Mouse (Mus musculus): ENCODE results near the gene Smg9. TPM values are rescaled to one million over a fixed set of nuclear protein-coding genes. Genes with fewer than 3 reads are reported as not detected.

Gene Smg9
- total RNA-seq, 2 experiments from 2014 or later = 17.8 to 21.1 TPM

DNA sequence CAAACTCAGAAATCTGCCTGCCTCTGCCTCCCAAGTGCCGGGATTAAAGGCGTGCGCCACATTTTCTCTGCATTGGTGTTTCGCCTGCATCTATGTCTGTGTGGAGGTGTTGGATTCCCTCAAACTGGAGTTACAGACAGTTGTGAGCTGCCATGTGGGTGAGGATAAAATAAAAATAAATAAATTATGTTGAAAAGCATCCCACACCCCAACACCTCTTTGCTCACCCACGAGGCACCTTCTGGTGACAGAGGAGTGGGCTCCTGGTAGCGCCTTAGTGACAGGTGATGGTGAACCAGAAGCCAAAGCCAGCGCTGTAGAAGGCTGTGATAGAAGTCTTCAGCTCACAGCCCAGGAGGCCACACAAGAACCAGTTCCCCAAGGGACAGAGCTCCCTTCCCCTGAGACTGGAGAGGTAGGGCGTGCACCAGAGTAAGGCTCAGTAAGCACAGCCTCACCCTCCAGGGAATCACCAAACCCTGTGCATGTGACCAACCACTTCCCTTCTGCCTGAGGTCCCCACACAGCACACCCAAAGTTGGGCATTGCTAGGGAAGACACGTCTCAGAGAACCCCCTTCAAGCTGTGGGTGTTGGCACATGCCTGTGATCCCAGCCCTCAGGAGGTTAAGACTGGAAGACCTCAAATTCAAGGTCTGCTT is 46.0 kb downstream of the Smg9 start:
- no peak for DNase-seq

DNA sequence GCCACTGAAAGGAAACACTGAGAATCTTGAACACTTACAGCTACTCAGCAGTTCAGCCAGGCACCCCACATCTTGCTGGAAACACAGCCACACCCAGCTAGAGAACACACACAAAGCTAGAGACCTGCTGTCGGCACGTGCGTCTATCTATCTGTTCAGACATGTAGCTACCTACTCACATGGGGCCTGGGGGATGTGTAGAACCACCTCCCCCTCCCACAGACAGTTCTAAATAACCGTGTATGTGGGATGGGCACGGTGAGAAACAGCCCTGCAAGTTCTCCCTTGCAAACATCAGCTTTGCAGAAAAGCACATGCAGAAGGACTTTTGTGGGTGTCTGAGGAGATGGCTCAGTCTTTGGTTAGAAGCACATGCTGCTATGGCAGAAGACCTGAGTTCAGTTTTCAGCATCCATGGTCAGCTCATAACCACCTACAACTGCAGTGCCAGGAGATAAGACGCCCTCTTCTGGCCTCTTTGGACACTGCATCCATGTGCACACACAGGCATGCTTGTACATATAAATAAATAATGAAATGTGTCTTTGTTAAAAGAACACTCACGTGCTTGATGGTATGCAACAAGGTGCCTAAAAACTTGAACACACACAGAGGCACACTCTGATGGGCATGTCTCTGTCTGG is 47.4 kb downstream of the Smg9 start:
- DNase-seq = no peak

DNA sequence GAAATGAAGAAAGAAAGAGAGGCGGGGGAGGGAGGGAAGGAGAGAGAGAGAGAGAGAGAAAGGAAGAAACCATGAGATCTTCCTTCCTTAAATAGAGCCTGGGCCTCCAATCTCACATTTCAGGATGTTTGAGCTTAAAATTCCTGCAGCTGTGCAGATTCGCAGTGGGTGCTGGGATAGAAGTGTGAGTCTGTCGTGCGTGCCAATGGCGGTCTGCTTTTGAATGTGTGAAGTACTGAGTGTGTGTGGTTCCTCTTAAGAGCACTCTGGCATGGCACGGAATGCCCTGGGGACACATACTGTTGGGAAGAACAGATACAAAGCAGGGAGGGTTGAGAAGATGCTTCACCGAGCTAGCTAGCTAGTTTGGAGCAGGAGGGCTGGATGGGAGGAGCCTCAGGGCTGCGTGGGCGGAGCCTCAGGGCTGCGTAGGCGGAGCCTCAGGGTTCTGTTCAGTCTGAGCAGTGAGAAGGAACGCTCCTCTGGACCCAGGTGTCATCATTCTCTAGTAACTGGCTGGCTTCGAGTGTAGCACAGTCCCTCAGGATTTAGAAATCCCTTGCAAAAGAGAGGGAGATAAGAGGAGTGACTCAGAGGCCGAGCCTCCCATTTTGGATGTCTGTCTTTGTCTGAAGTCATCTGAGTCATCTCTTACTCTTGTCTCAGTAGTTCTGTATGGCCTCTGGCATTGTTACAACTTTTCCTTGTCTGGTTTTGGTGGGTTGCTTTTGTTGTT is 49.5 kb downstream of the Smg9 start:
- DNase-seq = peak; percentile 56 to 61

DNA sequence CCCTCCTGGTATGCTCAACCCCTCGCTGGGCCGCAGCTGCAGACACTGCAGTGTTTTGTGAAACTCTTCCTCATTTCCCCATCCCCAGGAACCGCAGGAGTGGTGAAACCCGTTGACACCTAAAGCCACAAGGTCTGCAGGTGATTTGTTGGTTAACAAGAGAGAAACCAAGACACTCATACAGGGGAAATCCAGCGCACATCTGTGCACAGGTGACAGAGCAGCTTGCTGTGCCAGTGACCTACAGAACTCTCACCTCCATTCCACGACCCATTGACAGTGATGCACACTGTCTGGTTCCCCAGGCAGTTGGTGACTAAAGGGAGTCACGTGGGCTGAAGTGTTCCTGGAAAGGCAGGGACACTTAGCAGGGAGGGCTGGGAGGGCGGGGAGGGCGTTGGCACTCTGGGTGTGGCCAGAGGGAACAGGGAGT is 51.2 kb downstream of the Smg9 start:
- no peak for DNase-seq

DNA sequence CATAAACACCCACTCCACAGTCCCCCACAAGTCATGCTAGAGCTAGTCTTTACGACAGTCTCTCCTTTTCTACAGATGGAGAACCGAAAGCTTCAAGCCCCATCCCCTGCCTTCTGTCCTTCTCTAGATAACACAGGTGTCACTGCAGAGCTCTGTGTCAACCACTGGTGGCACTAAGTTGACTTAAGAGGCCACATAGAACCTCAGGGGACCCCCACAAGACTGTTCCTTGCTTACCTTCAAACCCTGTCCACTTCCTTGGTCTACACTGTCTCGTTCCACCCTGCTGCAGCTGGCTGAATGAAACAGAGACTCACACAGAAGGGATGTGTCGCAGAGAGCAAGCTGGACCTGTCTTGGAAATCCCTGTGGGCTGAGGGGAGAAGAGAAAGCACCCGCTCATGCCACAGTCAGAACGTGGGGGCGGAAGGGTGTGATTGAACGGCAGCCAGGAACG is 52.5 kb downstream of the Smg9 start, which contains the start of gene Irgc1:
Gene Irgc1, minus strand, starts transcription at position 443 of the 457 bp plus-strand sequence.
- no peak for DNase-seq

DNA sequence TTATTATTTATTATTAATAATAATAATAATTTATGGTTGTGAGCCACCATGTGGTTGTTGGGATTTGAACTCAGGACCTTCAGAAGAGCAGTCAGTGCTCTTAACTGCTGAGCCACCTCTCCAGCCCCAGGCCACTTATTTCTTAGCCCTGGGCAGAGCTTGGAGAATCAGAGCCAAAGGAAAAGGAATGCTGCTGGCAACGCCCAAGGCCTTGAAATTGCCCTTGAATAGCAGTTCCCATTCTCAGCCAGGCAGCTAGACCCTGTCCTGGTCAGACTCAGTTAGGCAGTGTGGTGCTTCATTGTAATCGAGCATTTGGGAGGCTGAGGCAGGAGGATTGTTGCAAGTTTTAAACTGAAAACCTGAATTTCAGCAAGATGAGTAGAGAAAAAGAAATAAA is 54.8 kb downstream of the Smg9 start:
- DNase-seq = peak; percentile 28 to 48

DNA sequence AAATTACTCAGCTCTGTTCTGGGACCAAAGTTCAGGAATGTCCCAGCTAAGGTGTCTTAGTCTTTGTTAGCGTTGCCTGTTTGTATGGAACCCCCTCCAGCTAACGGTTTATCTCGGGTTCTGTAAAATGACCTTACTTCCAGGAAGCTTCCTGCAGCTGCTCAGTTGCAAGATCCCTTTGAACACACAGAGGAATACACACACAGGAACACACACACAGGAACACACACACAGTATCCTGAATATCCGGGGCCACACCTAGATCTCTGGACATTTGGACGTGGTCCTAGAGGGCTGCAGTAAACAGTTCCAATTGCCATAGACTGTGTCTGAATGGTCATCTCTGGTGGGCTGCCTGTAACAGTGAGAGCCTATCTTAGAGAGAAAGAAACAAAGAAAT is 56.3 kb downstream of the Smg9 start:
- DNase-seq = no peak

DNA sequence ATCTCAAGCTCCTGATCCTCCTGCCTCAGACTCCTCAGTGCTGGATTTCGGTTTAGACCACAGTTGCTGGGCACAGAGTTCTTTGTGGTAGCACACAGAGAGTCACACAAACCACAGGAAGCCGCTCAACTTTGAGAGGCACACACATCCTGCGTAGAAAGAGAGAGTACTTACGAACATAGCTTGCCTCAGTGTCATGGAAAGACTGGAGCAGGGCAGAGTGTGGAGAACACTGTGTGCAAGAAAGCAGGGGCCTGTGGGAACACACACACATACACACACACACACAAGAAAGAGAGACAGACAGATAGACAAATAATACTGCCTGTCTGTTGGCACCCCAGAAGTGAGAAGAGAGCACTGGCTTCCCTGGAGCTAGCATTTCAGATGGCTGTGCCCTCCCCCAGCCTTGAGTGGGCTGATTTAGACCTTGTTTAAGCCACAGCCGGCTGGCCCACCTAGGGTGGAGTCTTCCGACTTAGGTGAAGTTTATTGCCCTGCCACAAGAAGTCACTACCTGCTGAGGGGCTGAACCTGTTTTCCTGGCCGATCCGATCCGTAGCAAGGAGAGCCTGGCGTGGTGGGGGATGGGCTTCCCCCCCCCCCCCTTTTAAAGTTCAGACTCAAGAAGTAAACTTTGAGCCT is 58.4 kb downstream of the Smg9 start:
- DNase-seq = no peak

DNA sequence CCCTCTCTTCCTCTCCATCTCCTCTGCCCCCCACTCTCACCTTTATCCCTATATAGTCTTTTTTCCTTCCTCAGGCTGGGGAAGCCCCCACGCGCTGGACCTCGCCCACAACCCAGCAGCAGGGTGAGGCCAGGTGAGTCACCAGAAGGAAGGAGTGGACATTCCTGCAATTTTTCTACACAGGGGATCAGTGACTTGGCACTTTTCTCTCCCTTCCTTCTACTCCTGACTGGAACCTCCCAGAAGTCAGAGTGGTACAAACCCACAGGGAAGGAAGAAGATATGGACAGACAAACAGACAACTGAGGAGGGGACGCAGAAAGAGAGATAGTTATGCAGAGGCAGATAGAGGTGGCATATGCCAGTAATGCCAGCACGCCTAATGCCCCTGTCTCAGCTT is 60.0 kb downstream of the Smg9 start:
- no peak for DNase-seq

DNA sequence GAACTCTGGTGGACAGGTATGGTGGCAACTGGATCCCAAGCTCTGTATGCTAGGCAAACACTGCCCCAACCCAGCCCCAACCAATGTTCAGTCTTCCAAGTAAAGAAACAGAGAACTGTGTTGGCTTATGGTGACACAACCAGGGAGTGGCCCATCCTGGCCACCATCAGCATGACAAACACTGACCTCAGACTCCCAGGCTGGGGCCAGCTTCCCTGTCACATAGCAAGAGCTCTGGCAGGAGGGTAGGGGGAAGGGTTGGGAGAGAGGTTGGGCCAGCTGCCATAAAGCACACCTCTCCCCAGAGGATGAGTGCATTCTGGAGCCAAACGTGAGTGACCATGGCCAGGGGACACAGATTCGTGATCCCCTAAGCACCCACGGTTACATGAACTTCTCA is 60.4 kb downstream of the Smg9 start:
- DNase-seq = peak; percentile 16 to 42

DNA sequence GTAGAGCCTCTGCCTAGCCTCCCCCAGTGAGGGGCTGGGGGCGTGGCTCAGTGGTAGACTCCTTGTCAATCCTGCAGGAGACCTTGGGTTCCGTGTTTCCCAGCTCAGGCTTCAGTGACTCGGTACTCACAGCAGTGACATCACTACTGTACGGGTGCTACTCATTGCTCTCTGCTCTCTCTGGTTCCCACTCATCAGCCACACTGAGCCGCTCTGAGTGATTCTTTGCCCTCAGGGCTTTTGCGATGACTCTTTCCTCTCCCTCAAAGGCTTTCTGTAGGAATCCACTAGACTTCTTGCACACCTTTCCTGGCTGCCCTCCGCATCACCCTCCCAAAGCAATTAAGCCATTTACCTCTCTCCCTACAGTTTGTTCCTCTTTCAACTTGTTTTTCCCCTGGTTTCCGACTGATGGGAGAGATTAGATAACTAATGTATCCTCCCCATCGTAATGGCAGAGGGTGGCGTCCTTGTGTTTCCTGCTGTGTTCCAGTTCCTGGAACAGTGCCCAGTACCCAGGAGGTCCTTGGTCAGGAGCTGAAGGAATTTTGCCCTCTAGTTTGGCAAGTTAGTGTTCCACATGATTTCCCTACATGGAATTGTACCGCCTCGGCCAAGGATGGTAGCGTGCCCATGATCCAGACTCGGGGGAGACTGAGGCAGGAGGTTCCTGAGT is 62.1 kb downstream of the Smg9 start:
- DNase-seq = peak; percentile 72 to 77

DNA sequence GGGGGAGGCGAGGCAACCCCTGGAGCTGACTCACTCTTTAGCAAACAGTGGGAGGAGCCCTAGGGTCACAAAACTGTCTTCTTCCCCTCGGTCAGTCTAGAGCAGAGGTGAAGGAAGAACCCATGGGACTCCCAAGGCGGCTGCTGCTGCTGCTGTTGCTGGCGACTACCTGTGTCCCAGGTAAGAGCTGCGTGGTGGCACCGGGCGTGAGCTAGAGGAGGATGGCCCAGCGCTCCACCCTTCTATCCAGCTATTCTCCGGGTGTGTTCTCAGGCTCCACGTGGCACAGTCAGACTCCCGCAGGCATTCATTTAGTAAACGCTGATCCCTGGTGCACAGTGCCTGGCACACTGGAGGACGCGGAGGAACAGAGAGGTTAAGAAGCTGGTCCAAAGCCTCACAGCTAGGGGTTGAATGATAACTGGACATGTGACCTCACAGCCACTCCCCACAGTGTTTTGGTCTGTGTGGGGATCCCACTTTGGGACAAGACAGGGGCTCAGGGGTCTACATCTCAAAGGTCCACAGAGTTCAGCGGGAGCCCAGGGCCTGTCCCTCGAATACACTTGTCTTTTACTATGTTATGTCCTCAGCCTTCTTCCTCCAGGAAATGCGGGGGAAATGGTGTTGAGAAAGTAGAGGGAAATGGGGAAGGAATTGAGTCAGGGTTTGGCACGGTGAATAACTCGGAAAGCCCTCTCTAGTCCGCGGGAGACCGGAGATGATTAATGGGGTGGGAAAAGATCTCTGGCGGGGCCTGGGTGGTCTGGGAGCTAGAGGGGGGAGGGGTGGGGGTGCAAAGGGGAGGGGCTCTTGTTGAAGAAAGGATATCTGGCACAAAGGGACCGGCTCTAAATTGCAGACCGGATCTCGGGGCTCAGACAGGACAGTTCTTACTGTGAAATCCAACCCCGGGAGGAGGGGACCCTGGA is 63.2 kb downstream of the Smg9 start, which contains the start of gene Plaur:
Gene Plaur, plus strand, starts transcription at position 97 of the 932 bp plus-strand sequence.
- DNase-seq = peak; percentile 40 to 64

DNA sequence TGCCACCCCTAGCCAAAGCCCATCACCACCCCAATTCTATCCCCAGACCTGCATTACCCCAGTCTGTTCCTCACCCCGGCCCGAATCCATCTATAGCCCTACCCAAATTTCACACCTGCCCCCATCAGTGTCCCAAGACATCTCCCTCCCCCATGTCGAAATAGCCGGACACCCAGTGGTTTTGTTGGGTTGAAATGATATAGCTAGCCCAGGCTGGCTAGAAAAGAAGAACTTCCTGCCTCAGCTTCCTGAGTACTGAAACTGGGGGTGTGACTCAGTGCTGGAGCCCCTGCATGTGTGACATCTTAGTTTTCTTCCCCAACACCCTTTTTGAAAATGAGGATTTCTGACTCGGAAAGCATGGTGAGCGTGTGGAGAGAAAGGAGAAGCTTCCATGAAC is 67.4 kb downstream of the Smg9 start:
- DNase-seq = no peak

DNA sequence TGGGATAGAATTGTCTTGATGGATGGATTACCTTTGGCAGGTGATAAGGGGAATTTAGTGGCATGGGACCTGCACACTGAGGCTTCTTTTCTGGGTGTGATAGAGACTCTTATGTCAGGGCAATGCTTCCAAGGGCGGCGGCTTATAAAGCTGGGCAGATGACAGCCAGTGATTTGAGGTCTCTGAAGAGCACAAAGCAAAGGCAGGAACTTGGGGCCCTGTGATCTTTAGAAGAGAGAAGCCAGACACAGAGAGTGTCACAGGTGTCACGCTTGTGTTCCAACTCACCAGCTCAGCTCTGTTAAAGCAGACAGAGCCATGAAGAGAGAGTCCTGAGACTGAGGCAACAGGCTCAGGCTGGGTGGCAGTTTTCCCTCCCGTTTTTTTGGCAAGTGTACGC is 68.5 kb downstream of the Smg9 start:
- no peak for DNase-seq

DNA sequence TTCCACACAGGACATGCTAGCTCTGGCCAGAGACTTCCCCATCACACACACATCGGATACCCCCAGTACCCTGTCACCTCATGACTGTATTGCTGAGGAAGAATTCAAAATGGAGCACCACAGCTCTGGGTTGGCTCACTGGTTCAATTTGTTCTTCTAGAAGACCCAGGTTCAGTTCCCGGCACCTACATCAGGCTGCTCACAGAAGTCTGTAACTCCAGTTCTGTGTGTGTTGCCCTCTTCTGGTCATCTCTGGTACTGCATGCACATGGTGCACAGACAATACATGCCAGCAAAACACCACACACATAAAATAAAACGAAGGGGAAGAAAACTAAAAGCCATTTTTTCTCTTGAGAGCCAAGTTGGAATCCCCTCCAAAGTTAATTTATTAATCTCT is 69.7 kb downstream of the Smg9 start:
- no peak for DNase-seq

DNA sequence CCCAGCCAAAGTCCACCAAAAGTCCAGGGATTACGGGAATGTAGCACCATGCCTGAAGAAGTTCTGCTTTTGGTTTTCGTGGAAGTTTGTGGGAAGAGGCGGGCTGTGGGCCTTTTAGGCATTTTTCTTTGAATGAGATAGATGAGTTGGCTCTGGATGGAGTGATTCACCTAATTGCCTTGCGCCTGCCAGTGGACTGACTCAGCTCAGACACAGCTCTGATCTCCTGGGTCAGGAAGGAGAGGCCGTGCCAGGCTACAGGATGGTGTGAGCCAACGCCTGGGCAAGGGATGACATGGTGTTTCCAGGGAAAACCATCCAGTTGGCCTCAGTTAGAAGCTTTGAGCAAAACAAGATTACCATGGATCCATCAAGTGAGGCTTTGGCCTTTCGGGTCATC is 70.9 kb downstream of the Smg9 start:
- peak; percentile 77 to 85 for DNase-seq
